Mouse (Mus musculus) ES-CJ7 (cell line): ENCODE data around the gene Gbp5.

ENCODE experiments used
- DNase-seq: peaks from one replicate; pipeline ENCODE4 v3.0.0; 2011; ENCODE audit warnings: low read depth, low spot score

Gbp5 gene

GRCm38 (mm10) chr3:142493536-142494061 is at the start of gene Gbp5:
Gbp5 (plus strand) TSS chr3:142493978.
- peak; percentile 55 for DNase-seq

- DNase-seq: no peak
These were observed 39.6 kb upstream of the Gbp5 start for GRCm38 (mm10) chr3:142454198-142454597.

GRCm38 (mm10) chr3:142459241-142459640 is 34.5 kb upstream of the Gbp5 start:
- no peak for DNase-seq

- DNase-seq: no peak
These were observed 30.7 kb upstream of the Gbp5 start for GRCm38 (mm10) chr3:142462764-142463751.

- DNase-seq: peak; percentile 66
These were observed 19.3 kb upstream of the Gbp5 start for GRCm38 (mm10) chr3:142474349-142474983.

GRCm38 (mm10) chr3:142475913-142476312 is 17.9 kb upstream of the Gbp5 start:
- peak; percentile 52 for DNase-seq

- DNase-seq: no peak
These were observed 15.9 kb upstream of the Gbp5 start for GRCm38 (mm10) chr3:142477866-142478265.

- no peak for DNase-seq
These were observed 15.4 kb upstream of the Gbp5 start for GRCm38 (mm10) chr3:142478360-142478759.

- peak; percentile 68 for DNase-seq
These were observed 3.3 kb upstream of the Gbp5 start for GRCm38 (mm10) chr3:142490465-142490864.

- DNase-seq: no peak
These were observed 1.4 kb downstream of the Gbp5 start for GRCm38 (mm10) chr3:142495146-142495655.

- no peak for DNase-seq
These were observed 2.6 kb downstream of the Gbp5 start for GRCm38 (mm10) chr3:142496113-142497101.

GRCm38 (mm10) chr3:142497123-142497841 is 3.5 kb downstream of the Gbp5 start:
- DNase-seq: no peak

- no peak for DNase-seq
These were observed 5.2 kb downstream of the Gbp5 start for GRCm38 (mm10) chr3:142498941-142499340.

- no peak for DNase-seq
These were observed 34.3 kb downstream of the Gbp5 start for GRCm38 (mm10) chr3:142528116-142528515.

- DNase-seq: no peak
These were observed 35.8 kb downstream of the Gbp5 start for GRCm38 (mm10) chr3:142529597-142529996.

GRCm38 (mm10) chr3:142530087-142530953 is 36.5 kb downstream of the Gbp5 start, which contains the start of gene Gbp7:
Gbp7 (plus strand) TSS chr3:142530342.
- peak; percentile 52 for DNase-seq

- no peak for DNase-seq
These were observed 37.8 kb downstream of the Gbp5 start for GRCm38 (mm10) chr3:142531595-142531994.

GRCm38 (mm10) chr3:142533185-142533584 is 39.4 kb downstream of the Gbp5 start:
- DNase-seq: no peak

GRCm38 (mm10) chr3:142535667-142536066 is 41.9 kb downstream of the Gbp5 start:
- DNase-seq: no peak
